Mouse (Mus musculus) midbrain, embryonic 14.5 days (tissue): ENCODE data around the gene Il25. TPM values are rescaled to one million over a fixed set of nuclear protein-coding genes. Genes with fewer than 3 reads are reported as not detected.
A peak's percentile ranks its signal among the peaks of the same experiment; 100 is the strongest.

Source experiments
- ATAC-seq: fragments of 200-750 bp; cut with Nextera tagmentation; 2 replicates; pipeline ENCODE4 v1.8.0; 2017; ENCODE audit warnings: moderate number of reproducible peaks, moderate library complexity; ENCODE audit not compliant: low FRiP score, low TSS enrichment
- DNase-seq: peaks from one replicate; pipeline ENCODE4 v3.0.0-alpha.2; 2015
- H3K27ac ChIP-seq: fragments of 300-500 bp; sonication (generic); replicated peaks from 2 replicates; pipeline ENCODE4 v1.5.1; 2014; ENCODE audit warnings: mild to moderate bottlenecking, low read depth, low read length, moderate library complexity
- H3K27me3 ChIP-seq: fragments of 300-500 bp; sonication (generic); 2 replicates; pipeline ENCODE4 v1.6.1; 2014; ENCODE audit warnings: low read length, control low read depth, mixed read lengths; ENCODE audit not compliant: control insufficient read depth, insufficient read depth
- H3K36me3 ChIP-seq: fragments of 300-500 bp; sonication (generic); 2 replicates; pipeline ENCODE4 v1.6.1; 2014; ENCODE audit warnings: low read length, control low read depth; ENCODE audit not compliant: control insufficient read depth, insufficient read depth
- H3K4me1 ChIP-seq: fragments of 300-500 bp; sonication (generic); 2 replicates; pipeline ENCODE4 v1.6.1; 2014; ENCODE audit warnings: mild to moderate bottlenecking, antibody characterized with exemption, low read length, control low read depth; ENCODE audit not compliant: control insufficient read depth, insufficient read depth
- H3K4me2 ChIP-seq: fragments of 300-500 bp; sonication (generic); 2 replicates; pipeline ENCODE4 v1.6.1; 2014; ENCODE audit warnings: mild to moderate bottlenecking, low read length, moderate library complexity
- H3K4me3 ChIP-seq: fragments of 300-500 bp; sonication (generic); replicated peaks from 2 replicates; pipeline ENCODE4 v1.5.1; 2014; ENCODE audit warnings: low read depth, low read length
- H3K9ac ChIP-seq: fragments of 300-500 bp; sonication (generic); replicated peaks from 2 replicates; pipeline ENCODE4 v1.6.1; 2014; ENCODE audit warnings: mild to moderate bottlenecking, low read length, moderate library complexity
- H3K9me3 ChIP-seq: fragments of 300-500 bp; sonication (generic); 2 replicates; pipeline ENCODE4 v1.6.1; 2016; ENCODE audit warnings: low read length, control low read depth, mixed read lengths; ENCODE audit not compliant: control insufficient read depth
- WGBS: fragments of 180-500 bp; shearing (Covaris S2); extraction: QIAGEN DNeasy Blood & Tissue Kit; methylation state at CpG from one replicate; pipeline ENCODE4 v1.1.7; 2014; 5-methylcytosine and 5-hydroxymethylcytosine counted together
- polyA plus RNA-seq: library from polyadenylated mRNA; unstranded; fragments of >200 nt; fragmentation: Nextera tagmentation; extraction: Ambion mirVana; gene quantifications from 2 replicates; pipeline ENCODE4 v1.2.1, GENCODE M21; 2014

The Il25 gene
- polyA plus RNA-seq, 1 experiment from 2014 or later: not detected

DNA sequence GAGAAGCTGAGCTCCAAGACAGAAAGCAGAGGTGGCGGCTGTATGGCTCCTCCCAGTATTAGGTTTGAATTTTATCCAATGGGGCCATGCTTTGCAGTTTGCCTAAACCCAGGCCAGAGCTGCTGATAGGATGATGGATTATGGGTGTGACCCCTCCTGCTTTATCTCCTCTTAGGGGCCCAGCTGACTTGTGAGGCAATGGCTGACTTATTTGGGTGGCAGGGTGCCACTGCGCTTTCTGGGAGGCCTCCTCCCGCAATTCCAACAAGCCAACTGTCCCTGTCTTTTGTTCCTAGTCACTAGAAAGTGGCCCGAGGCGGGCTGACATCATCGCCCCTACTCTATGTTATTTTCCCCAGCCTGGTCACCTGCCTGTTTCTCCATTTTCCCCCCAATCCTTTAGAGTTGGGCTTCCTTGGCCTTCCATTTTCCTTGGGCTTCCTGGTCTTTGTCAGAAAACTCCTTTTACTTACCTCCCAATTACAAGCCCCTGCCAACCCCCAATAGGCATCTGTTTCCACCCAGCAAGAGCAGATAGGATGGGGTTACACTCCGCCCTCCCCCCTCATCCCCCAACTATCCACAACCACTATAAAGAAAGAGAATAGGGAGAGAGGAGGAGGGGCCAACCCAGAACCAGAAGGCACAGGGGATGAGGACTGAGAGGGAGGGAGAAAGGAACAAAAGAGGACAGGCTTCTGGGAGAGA is 7.7 kb upstream of the Il25 start:
- WGBS: 10% methylated on average over 7 of the region's 7 CpGs
- Histone ChIP-seq H3K9ac (peak overlapping the region; percentile 73; the same call in 1 of the 2 replicates), H3K4me2 (peak overlapping the region; percentile 96), H3K9me3 (peaks cover 10% of the 10 kb centered on the region), H3K27me3 (no peaks in the 10 kb centered on the region), H3K36me3 (peaks cover 12% of the 10 kb centered on the region; the same call in 1 of the 2 replicates), H3K27ac (peak overlapping the region; percentile 94), H3K4me3 (peak overlapping the region; percentile 51), H3K4me1 (peaks cover 22% of the 10 kb centered on the region)
- peak; percentile 66 for DNase-seq
- ATAC-seq: peak; percentile 55; the same call in 1 of the 2 replicates

DNA sequence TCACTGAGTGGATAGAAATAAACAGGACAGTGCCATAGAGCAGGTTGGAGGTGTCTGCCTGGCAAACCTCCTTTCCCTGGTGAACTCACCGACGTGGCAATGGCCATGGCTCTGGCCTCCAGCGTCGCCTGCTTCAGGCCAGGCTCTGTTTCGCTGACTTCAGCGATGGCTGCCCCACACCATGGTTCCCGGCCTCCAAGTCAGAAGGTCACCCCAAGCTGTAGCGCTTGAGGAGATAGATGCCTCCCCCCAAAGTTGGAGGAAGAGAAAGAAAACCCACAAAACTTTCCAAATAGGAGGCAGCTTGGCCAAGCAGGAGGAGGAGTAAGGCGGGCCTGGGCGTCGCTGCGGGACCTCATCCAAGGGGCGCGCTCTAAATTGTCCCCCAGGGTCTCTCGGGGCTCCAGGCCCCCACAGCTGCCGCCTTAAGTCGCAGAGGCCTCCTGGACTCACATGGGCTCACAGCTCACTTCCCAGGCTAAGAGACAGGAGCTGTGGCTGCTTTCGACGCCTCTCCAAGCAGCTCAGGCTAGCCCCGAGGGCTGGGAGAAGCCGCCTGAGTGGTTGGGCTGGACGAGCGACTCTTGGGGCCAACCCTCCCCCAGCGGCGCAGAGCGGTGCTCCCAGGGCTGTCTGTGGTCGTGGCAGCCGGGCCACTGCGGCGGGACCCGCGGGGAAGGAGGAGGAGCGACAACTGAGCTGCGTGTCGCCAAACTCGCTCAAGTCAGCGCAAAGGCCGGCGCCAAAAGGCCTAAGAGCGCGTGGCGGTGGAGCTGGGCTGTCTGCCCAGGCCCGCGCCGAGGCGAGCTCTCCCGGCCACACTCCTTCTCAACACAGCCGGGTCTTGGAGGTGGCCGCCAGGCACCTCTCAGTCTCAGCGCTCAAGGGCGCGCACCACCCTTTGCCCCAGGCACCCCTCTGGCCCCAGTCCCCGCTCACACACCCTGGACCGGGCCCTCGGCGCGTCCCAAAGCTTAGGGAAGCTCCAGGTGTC is 6.8 kb upstream of the Il25 start, which contains the start of gene Efs:
TSS of gene Efs (minus strand) at position 778 of the 994 bp plus-strand sequence.
- 2% methylated on average over 55 of the region's 57 CpGs for WGBS

DNA sequence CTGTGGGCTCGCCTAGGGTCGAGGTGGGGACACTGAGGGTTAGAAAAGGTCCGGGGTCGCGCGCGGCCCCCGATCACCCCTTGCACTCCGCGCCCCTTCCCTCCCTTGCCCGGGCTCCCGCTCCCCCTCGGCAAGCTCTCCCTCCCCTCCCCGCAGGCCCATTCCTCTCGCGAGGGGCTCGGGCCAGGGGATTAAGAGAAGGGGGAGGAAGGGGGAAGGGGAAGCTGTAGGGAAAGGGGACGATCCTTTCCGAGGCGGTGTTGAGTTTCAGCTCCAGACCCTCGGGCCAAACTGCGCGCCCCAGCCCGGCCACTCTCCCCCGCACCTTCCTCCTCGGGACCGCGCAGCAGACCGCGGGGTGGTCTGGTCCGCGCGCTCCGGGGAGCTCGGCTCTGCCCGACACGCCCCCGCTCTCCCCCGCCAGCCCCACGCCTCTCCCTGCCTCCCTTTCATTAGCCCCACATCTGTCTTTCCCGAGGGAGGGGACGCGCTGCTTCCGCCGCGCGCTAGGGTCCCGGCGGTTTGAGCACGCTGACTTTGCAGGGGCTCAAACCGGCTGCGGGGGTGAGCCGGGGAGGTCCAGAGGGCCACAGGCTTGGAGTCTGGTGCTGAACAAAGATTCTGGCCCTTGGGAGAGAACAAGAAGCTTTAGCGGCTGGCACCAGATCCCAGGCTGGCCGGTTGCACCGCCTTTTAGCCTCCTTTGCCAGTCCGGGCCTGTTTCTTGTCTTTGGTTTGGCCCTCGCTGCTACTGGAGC is 5.9 kb upstream of the Il25 start:
- H3K36me3 ChIP-seq: no peaks in the 10 kb centered on the region
- H3K27ac ChIP-seq: peak overlapping the region; percentile 94
- ATAC-seq (peak; percentile 74), DNase-seq (peak; percentile 83)
- no peaks in the 10 kb centered on the region for H3K27me3 ChIP-seq
- H3K4me3 ChIP-seq: peak overlapping the region; percentile 51
- H3K4me2 ChIP-seq: peak overlapping the region; percentile 96
- peak overlapping the region; percentile 73 for H3K9ac ChIP-seq
- H3K4me1 ChIP-seq: peaks cover 28% of the 10 kb centered on the region
- 0% methylated on average over 54 of the region's 58 CpGs for WGBS
- peaks cover 3% of the 10 kb centered on the region; the same call in 1 of the 2 replicates for H3K9me3 ChIP-seq

More for the DNA sequence above, 6.8 kb upstream of the Il25 start, which contains the start of gene Efs:
- peak; percentile 55 for ATAC-seq
- Histone ChIP-seq H3K36me3 (peaks cover 4% of the 10 kb centered on the region; the same call in 1 of the 2 replicates), H3K4me1 (peaks cover 26% of the 10 kb centered on the region), H3K4me2 (peak within 1 kb of the TSS; percentile 96), H3K27me3 (no peaks in the 10 kb centered on the region), H3K9me3 (peaks cover 10% of the 10 kb centered on the region), H3K9ac (peak within 1 kb of the TSS; percentile 73), H3K27ac (peak within 1 kb of the TSS; percentile 94), H3K4me3 (peak within 1 kb of the TSS; percentile 51)
- peak; percentile 79 for DNase-seq

DNA sequence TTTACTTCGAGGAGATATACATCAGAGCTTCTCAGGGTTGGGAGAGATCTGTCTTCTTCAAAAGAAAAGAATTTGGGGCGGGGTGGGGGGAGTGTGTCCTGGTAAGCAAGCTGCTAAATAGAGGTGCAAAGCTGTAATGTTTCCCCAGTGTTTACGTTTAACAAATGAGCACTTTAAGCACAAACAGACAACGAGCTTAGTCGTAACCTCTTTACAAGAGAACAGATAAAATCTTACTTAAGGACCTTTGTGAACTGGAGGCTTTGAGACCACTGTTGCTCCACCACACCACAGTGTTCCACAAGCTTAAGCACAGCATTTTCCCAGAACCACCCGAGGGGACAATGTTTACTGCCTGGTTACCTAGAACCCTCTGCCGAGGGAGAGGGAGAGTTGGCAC is 5.2 kb upstream of the Il25 start:
- H3K4me3 ChIP-seq: no peak overlapping the region
- ATAC-seq: no peak

GRCm38 (mm10) chr14:54929801-54930200 is 2.7 kb upstream of the Il25 start:
- no peak for ATAC-seq
- Histone ChIP-seq H3K27ac (no peak overlapping the region), H3K9ac (no peak overlapping the region), H3K27me3 (no peaks in the 10 kb centered on the region), H3K4me2 (no peak overlapping the region), H3K9me3 (no peaks in the 10 kb centered on the region), H3K36me3 (no peaks in the 10 kb centered on the region), H3K4me3 (no peak overlapping the region), H3K4me1 (peaks cover 25% of the 10 kb centered on the region)
- no peak for DNase-seq
- WGBS: 85% methylated on average over 5 of the region's 5 CpGs

More for the DNA sequence above, 5.2 kb upstream of the Il25 start:
- no peaks in the 10 kb centered on the region for H3K36me3 ChIP-seq
- no peak for DNase-seq
- no peaks in the 10 kb centered on the region for H3K27me3 ChIP-seq
- peak overlapping the region; percentile 96 for H3K4me2 ChIP-seq
- 13% methylated on average over 7 of the region's 7 CpGs for WGBS
- H3K4me1 ChIP-seq: peaks cover 28% of the 10 kb centered on the region
- H3K9ac ChIP-seq: peak overlapping the region; percentile 73; the same call in 1 of the 2 replicates
- peak overlapping the region; percentile 94 for H3K27ac ChIP-seq
- H3K9me3 ChIP-seq: no peaks in the 10 kb centered on the region

DNA sequence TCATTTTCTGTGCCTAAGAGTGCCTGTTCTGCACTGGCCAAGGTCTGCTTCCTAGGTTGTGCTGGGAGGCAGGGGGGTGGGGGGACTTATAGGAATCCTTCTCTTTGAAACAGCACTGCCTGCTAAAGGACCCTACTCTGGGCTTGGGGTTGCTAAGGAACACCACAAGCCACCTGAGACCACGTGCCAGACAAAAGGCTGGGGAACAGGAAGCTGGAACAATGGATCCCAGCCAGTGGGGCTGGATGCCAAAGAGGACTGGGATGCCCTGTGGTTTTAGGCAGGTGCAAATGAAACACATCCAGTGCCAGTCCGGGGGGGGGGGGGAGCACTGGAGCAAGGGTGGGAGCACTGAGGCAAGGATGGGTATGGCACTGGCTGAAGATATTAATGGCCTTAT is 2.1 kb upstream of the Il25 start:
- Histone ChIP-seq H3K27me3 (no peaks in the 10 kb centered on the region), H3K4me3 (no peak overlapping the region), H3K36me3 (no peaks in the 10 kb centered on the region), H3K4me1 (peaks cover 19% of the 10 kb centered on the region), H3K27ac (no peak overlapping the region), H3K4me2 (no peak overlapping the region), H3K9me3 (no peaks in the 10 kb centered on the region), H3K9ac (no peak overlapping the region)
- 27% methylated on average over 2 of the region's 2 CpGs for WGBS
- ATAC-seq (no peak), DNase-seq (peak; percentile 35)

DNA sequence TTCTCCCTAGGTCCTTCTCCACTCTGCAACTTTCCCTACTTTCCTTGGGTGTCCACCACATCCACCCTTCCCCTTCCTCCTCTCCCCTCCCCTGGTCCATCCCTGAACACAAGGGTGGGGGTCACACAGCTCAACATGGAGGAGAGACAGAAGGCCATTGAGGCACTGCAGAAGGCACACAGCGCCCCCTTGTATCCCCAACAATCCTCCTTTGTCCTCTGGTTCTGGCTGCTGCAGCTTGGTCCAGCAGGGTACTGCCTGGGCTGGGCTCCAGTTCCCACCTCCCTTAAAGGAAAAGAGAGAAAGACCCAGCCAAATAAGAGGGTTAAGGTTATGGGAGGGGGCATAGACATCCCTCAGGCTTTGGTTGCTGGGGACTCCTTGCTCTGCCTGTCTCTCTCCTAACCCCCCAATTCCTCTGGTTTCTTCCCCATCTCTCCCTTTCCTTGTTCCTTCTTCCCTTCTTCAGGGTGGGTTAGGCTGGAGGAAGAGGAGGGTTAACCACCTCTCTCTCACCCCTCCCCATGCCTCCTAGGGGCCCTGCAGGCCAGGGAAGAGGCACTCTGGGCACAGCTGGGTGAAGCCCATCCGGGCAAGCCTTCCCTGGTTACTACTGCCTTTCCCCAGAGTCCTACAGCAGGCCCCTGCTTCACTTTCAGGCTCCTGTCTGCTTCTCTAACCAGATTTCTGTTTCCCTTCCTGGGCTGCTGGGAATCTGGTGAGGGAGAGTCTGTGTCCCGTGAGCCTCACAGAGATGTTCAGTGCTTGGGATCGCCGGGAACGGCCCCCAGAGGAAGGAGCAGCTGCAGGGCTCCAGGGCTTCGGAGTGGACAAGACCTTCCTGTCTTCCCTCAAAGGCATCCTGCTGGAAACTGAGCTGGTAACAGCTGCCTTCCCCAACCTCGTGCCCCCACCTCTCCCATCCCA is 3.7 kb downstream of the Il25 start, which contains the start of gene Cmtm5:
TSS of gene Cmtm5 (plus strand) at position 358 of the 927 bp plus-strand sequence.
- H3K9ac ChIP-seq: no peak within 1 kb of the TSS
- whole genome bisulfite sequencing: 35% methylated on average over 8 of the region's 8 CpGs

More for the DNA sequence above, 3.7 kb downstream of the Il25 start, which contains the start of gene Cmtm5:
- DNase-seq (peak; percentile 48), ATAC-seq (no peak)
- H3K4me2 ChIP-seq: no peak within 1 kb of the TSS
- H3K4me1 ChIP-seq: peaks cover 11% of the 10 kb centered on the region
- no peaks in the 10 kb centered on the region for H3K36me3 ChIP-seq
- no peaks in the 10 kb centered on the region for H3K27me3 ChIP-seq
- no peaks in the 10 kb centered on the region for H3K9me3 ChIP-seq
- 0 out of 2 replicates have a peak within 1 kb of the TSS, but pooled peaks have one; percentile 27 for H3K27ac ChIP-seq
- no peak within 1 kb of the TSS for H3K4me3 ChIP-seq
